Mouse (Mus musculus): ENCODE results near the gene Dlgap1. TPM values are rescaled to one million over a fixed set of nuclear protein-coding genes. Genes with fewer than 3 reads are reported as not detected.

Dlgap1 gene
- polyA plus RNA-seq, 2 experiments = 4.6 to 4.7 TPM

GRCm38 (mm10) chr17:70316327-70316726 is 347.5 kb downstream of the Dlgap1 start:
- no peaks in the 10 kb centered on the region for H3K9me3 ChIP-seq (ENCODE audit: control insufficient read depth, low read length)
- no peak overlapping the region for H3K4me3 ChIP-seq (replicated peaks; ENCODE audit: low read length)
- H3K4me2 ChIP-seq (replicated peaks; ENCODE audit: low read depth, low read length, severe bottlenecking) = no peak overlapping the region
- no peaks in the 10 kb centered on the region for H3K36me3 ChIP-seq (ENCODE audit: control insufficient read depth, insufficient read depth, low read length)
- H3K4me1 ChIP-seq (ENCODE audit: control insufficient read depth, insufficient read depth, low read length) = no peaks in the 10 kb centered on the region
- no peak for TF ChIP-seq POLR2A (IDR thresholded peaks at IDR 0.05; ENCODE audit: borderline replicate concordance, extremely low read depth, insufficient read depth, insufficient read length)
- DNase-seq (ENCODE audit: low spot score) (no peak), ATAC-seq (ENCODE audit: low FRiP score, low read depth) (no peak)
- H3K27me3 ChIP-seq (ENCODE audit: control insufficient read depth, insufficient read depth, low read length) = no peaks in the 10 kb centered on the region
- no peak overlapping the region for H3K27ac ChIP-seq (replicated peaks; ENCODE audit: low read depth, low read length)
- WGBS = 72% methylated on average over 5 of the region's 5 CpGs
- no peak overlapping the region for H3K9ac ChIP-seq (ENCODE audit: low read depth, low read length, severe bottlenecking)

GRCm38 (mm10) chr17:70317779-70318178 is 348.9 kb downstream of the Dlgap1 start:
- no peak overlapping the region for H3K4me3 ChIP-seq (replicated peaks; ENCODE audit: low read length)
- H3K4me1 ChIP-seq (ENCODE audit: control insufficient read depth, insufficient read depth, low read length) = no peaks in the 10 kb centered on the region
- ATAC-seq (ENCODE audit: low FRiP score, low read depth) (no peak), DNase-seq (ENCODE audit: low spot score) (no peak)
- 88% methylated on average over 7 of the region's 7 CpGs for WGBS
- H3K27ac ChIP-seq (replicated peaks; ENCODE audit: low read depth, low read length) = no peak overlapping the region
- no peak overlapping the region for H3K4me2 ChIP-seq (replicated peaks; ENCODE audit: low read depth, low read length, severe bottlenecking)
- no peaks in the 10 kb centered on the region for H3K9me3 ChIP-seq (ENCODE audit: control insufficient read depth, low read length)
- no peak for TF ChIP-seq POLR2A (IDR thresholded peaks at IDR 0.05; ENCODE audit: borderline replicate concordance, extremely low read depth, insufficient read depth, insufficient read length)
- no peaks in the 10 kb centered on the region for H3K27me3 ChIP-seq (ENCODE audit: control insufficient read depth, insufficient read depth, low read length)
- no peaks in the 10 kb centered on the region for H3K36me3 ChIP-seq (ENCODE audit: control insufficient read depth, insufficient read depth, low read length)
- no peak overlapping the region for H3K9ac ChIP-seq (ENCODE audit: low read depth, low read length, severe bottlenecking)

GRCm38 (mm10) chr17:70321976-70322375 is 353.1 kb downstream of the Dlgap1 start:
- ATAC-seq (ENCODE audit: low FRiP score, low read depth) (no peak), DNase-seq (ENCODE audit: low spot score) (no peak)
- Histone ChIP-seq H3K9me3 (ENCODE audit: control insufficient read depth, low read length) (no peaks in the 10 kb centered on the region), H3K27ac (replicated peaks; ENCODE audit: low read depth, low read length) (no peak overlapping the region), H3K9ac (ENCODE audit: low read depth, low read length, severe bottlenecking) (no peak overlapping the region), H3K4me1 (ENCODE audit: control insufficient read depth, insufficient read depth, low read length) (no peaks in the 10 kb centered on the region), H3K4me2 (replicated peaks; ENCODE audit: low read depth, low read length, severe bottlenecking) (no peak overlapping the region), H3K36me3 (ENCODE audit: control insufficient read depth, insufficient read depth, low read length) (no peaks in the 10 kb centered on the region), H3K27me3 (ENCODE audit: control insufficient read depth, insufficient read depth, low read length) (no peaks in the 10 kb centered on the region), H3K4me3 (replicated peaks; ENCODE audit: low read length) (no peak overlapping the region)
- WGBS = 80% methylated on average over 6 of the region's 6 CpGs
- TF ChIP-seq POLR2A (IDR thresholded peaks at IDR 0.05; ENCODE audit: borderline replicate concordance, extremely low read depth, insufficient read depth, insufficient read length) = no peak

GRCm38 (mm10) chr17:70333440-70333839 is 364.6 kb downstream of the Dlgap1 start:
- Histone ChIP-seq H3K9me3 (ENCODE audit: control insufficient read depth, low read length) (no peaks in the 10 kb centered on the region), H3K36me3 (ENCODE audit: control insufficient read depth, insufficient read depth, low read length) (no peaks in the 10 kb centered on the region), H3K27ac (replicated peaks; ENCODE audit: low read depth, low read length) (no peak overlapping the region), H3K4me1 (ENCODE audit: control insufficient read depth, insufficient read depth, low read length) (peaks cover 9% of the 10 kb centered on the region), H3K4me3 (replicated peaks; ENCODE audit: low read length) (no peak overlapping the region), H3K4me2 (replicated peaks; ENCODE audit: low read depth, low read length, severe bottlenecking) (no peak overlapping the region), H3K9ac (ENCODE audit: low read depth, low read length, severe bottlenecking) (no peak overlapping the region), H3K27me3 (ENCODE audit: control insufficient read depth, insufficient read depth, low read length) (no peaks in the 10 kb centered on the region)
- whole genome bisulfite sequencing = 80% methylated on average over 6 of the region's 6 CpGs
- no peak for ATAC-seq (ENCODE audit: low FRiP score, low read depth)
- no peak for DNase-seq (ENCODE audit: low spot score)
- no peak for TF ChIP-seq POLR2A (IDR thresholded peaks at IDR 0.05; ENCODE audit: borderline replicate concordance, extremely low read depth, insufficient read depth, insufficient read length)

- 20% methylated on average over 3 of the region's 3 CpGs for WGBS
- DNase-seq (ENCODE audit: low spot score) (peak; percentile 7), ATAC-seq (ENCODE audit: low FRiP score, low read depth) (0 out of 2 replicates have a peak, but pooled peaks have one; percentile 37)
- TF ChIP-seq POLR2A (IDR thresholded peaks at IDR 0.05; ENCODE audit: borderline replicate concordance, extremely low read depth, insufficient read depth, insufficient read length) = no peak
- Histone ChIP-seq H3K9me3 (ENCODE audit: control insufficient read depth, low read length) (no peaks in the 10 kb centered on the region), H3K4me3 (replicated peaks; ENCODE audit: low read length) (no peak overlapping the region), H3K27ac (replicated peaks; ENCODE audit: low read depth, low read length) (no peak overlapping the region), H3K4me2 (replicated peaks; ENCODE audit: low read depth, low read length, severe bottlenecking) (no peak overlapping the region), H3K4me1 (ENCODE audit: control insufficient read depth, insufficient read depth, low read length) (peaks cover 9% of the 10 kb centered on the region), H3K36me3 (ENCODE audit: control insufficient read depth, insufficient read depth, low read length) (no peaks in the 10 kb centered on the region), H3K9ac (ENCODE audit: low read depth, low read length, severe bottlenecking) (no peak overlapping the region), H3K27me3 (ENCODE audit: control insufficient read depth, insufficient read depth, low read length) (no peaks in the 10 kb centered on the region)
Measured at GRCm38 (mm10) chr17:70334171-70334570, 365.3 kb downstream of the Dlgap1 start.

- H3K4me2 ChIP-seq (replicated peaks; ENCODE audit: low read depth, low read length, severe bottlenecking) = no peak overlapping the region
- no peak overlapping the region for H3K4me3 ChIP-seq (replicated peaks; ENCODE audit: low read length)
- ATAC-seq (ENCODE audit: low FRiP score, low read depth) (no peak), DNase-seq (ENCODE audit: low spot score) (no peak)
- TF ChIP-seq POLR2A (IDR thresholded peaks at IDR 0.05; ENCODE audit: borderline replicate concordance, extremely low read depth, insufficient read depth, insufficient read length) = no peak
- H3K4me1 ChIP-seq (ENCODE audit: control insufficient read depth, insufficient read depth, low read length) = peaks cover 7% of the 10 kb centered on the region
- H3K36me3 ChIP-seq (ENCODE audit: control insufficient read depth, insufficient read depth, low read length) = no peaks in the 10 kb centered on the region
- H3K9ac ChIP-seq (ENCODE audit: low read depth, low read length, severe bottlenecking) = no peak overlapping the region
- no peaks in the 10 kb centered on the region for H3K27me3 ChIP-seq (ENCODE audit: control insufficient read depth, insufficient read depth, low read length)
- H3K9me3 ChIP-seq (ENCODE audit: control insufficient read depth, low read length) = no peaks in the 10 kb centered on the region
- WGBS = 89% methylated on average over 7 of the region's 7 CpGs
- H3K27ac ChIP-seq (replicated peaks; ENCODE audit: low read depth, low read length) = no peak overlapping the region
Measured at GRCm38 (mm10) chr17:70339821-70340220, 370.9 kb downstream of the Dlgap1 start.
